Mouse (Mus musculus) hindbrain, embryonic 13.5 days (tissue): Measurements from ENCODE around the gene Zfp385b. TPM values are rescaled to one million over a fixed set of nuclear protein-coding genes. Genes with fewer than 3 reads are reported as not detected.

Experiments used
- ATAC-seq: fragments of 200-750 bp; cut with Nextera tagmentation; 2 replicates; pipeline ENCODE4 v1.8.0; 2017; ENCODE audit warnings: moderate TSS enrichment; ENCODE audit not compliant: low FRiP score
- H3K27ac ChIP-seq: fragments of 300-500 bp; sonication (generic); 2 replicates; pipeline ENCODE4 v1.5.1; 2015; ENCODE audit warnings: inconsistent platforms, mild to moderate bottlenecking, moderate library complexity
- H3K27me3 ChIP-seq: fragments of 300-500 bp; sonication (generic); 2 replicates; pipeline ENCODE4 v1.6.1; 2015; ENCODE audit warnings: mild to moderate bottlenecking, inconsistent platforms
- H3K36me3 ChIP-seq: fragments of 300-500 bp; sonication (generic); 2 replicates; pipeline ENCODE4 v1.6.1; 2015; ENCODE audit warnings: mild to moderate bottlenecking, inconsistent platforms
- H3K4me1 ChIP-seq: fragments of 300-500 bp; sonication (generic); replicated peaks from 2 replicates; pipeline ENCODE4 v1.6.1; 2015; ENCODE audit warnings: inconsistent platforms
- H3K4me2 ChIP-seq: fragments of 300-500 bp; sonication (generic); 2 replicates; pipeline ENCODE4 v1.6.1; 2015; ENCODE audit warnings: inconsistent platforms, mild to moderate bottlenecking, moderate library complexity
- H3K4me3 ChIP-seq: fragments of 300-500 bp; sonication (generic); 2 replicates; pipeline ENCODE4 v1.5.1; 2015; ENCODE audit warnings: mild to moderate bottlenecking, inconsistent platforms
- H3K9ac ChIP-seq: fragments of 300-500 bp; sonication (generic); 2 replicates; pipeline ENCODE4 v1.6.1; 2015; ENCODE audit warnings: mild to moderate bottlenecking, inconsistent platforms
- H3K9me3 ChIP-seq: fragments of 300-500 bp; sonication (generic); 2 replicates; pipeline ENCODE4 v1.6.1; 2016; ENCODE audit warnings: inconsistent platforms
- WGBS: fragments of 180-500 bp; shearing (Covaris S2); methylation state at CpG from one replicate; pipeline ENCODE4 v1.1.7; 2015; 5-methylcytosine and 5-hydroxymethylcytosine counted together
- polyA plus RNA-seq: library from polyadenylated mRNA; unstranded; fragments of >200 nt; fragmentation: Nextera tagmentation; extraction: Ambion mirVana; gene quantifications from 2 replicates; pipeline ENCODE4 v1.2.1, GENCODE M21; 2015

Gene Zfp385b
- polyA plus RNA-seq, 1 experiment from 2014 or later, result 8.1 TPM

- Histone ChIP-seq H3K4me2 (no peak overlapping the region), H3K27me3 (peaks cover 57% of the 10 kb centered on the region), H3K9ac (no peak overlapping the region), H3K9me3 (no peaks in the 10 kb centered on the region), H3K36me3 (no peaks in the 10 kb centered on the region), H3K4me1 (peaks cover 15% of the 10 kb centered on the region), H3K4me3 (no peak overlapping the region), H3K27ac (no peak overlapping the region)
- ATAC-seq, result no peak
- 89% methylated on average over 8 of the region's 8 CpGs for WGBS
Observed at GRCm38 (mm10) chr2:77814896-77815295, 4.5 kb downstream of the Zfp385b start.

DNA sequence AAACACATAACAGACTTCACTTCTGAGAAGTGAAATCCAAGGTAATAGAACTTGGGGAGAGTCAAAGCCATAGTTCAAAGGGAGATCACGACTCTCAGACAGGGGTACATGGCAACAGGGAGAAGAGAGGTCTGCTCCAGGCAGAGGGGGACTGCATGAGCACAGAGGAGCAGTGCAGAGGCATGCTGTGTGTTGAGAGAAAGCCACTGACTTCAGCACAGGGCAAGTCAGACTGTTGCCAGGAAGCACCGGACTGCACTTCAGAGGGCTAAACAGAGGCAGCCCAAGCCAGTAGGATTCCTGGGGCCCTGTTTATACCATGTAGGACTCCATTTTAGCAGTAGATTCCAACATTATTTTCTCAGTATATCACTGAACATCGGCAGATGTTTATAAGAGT, 6.4 kb downstream of the Zfp385b start:
- no peak overlapping the region for H3K9ac ChIP-seq
- WGBS, result 80% methylated on average over 3 of the region's 3 CpGs
- H3K9me3 ChIP-seq, result no peaks in the 10 kb centered on the region
- no peak overlapping the region for H3K27ac ChIP-seq
- no peak for ATAC-seq
- no peaks in the 10 kb centered on the region for H3K36me3 ChIP-seq
- peaks cover 43% of the 10 kb centered on the region for H3K27me3 ChIP-seq
- peaks cover 15% of the 10 kb centered on the region for H3K4me1 ChIP-seq
- H3K4me2 ChIP-seq, result no peak overlapping the region
- no peak overlapping the region for H3K4me3 ChIP-seq

DNA sequence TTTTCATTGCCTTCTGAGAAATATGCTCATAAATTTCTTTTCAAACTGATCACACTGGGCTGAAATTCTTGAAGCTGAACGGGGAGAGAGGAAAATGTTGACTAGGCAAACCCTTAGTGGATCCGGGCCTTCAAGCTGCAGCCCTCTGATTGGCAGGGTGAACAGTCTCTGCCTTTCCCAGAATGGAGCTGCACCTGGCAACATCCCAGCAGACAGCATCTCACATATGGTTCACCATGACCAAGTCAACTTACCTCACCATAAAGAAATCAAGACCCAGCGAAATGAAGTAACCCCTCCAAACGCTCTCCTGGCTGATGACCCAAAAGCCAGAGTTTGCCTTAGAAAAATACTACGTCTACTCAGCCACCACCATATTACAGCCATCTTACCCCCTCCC, 8.7 kb downstream of the Zfp385b start:
- peaks cover 1% of the 10 kb centered on the region; the same call in 1 of the 2 replicates for H3K4me1 ChIP-seq
- no peak overlapping the region for H3K9ac ChIP-seq
- no peak for ATAC-seq
- peaks cover 27% of the 10 kb centered on the region for H3K27me3 ChIP-seq
- H3K27ac ChIP-seq, result no peak overlapping the region
- H3K4me2 ChIP-seq, result no peak overlapping the region
- WGBS, result 94% methylated on average over 5 of the region's 5 CpGs
- H3K4me3 ChIP-seq, result no peak overlapping the region
- H3K36me3 ChIP-seq, result no peaks in the 10 kb centered on the region
- no peaks in the 10 kb centered on the region for H3K9me3 ChIP-seq

DNA sequence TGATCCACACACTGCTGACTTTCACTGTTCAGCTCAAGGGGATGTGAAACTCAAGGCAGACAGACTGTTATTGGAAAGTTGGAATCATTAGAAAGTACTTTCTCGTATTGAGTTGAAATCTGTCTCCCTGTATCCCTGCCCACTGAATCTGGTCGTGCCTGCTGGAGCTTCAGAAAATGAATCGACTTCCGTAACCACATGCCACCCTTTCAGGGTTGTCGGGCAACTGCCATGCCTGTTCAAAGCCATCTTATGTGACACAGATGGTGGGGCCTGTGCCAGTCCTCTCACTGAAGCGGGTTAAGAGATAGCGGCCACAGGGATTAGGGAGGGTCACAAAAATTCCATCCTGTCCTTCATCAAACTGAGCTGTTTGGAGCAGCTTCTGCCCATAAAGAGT, 14.7 kb downstream of the Zfp385b start:
- no peak for ATAC-seq
- Histone ChIP-seq H3K9ac (no peak overlapping the region), H3K4me2 (no peak overlapping the region), H3K4me3 (no peak overlapping the region), H3K27ac (no peak overlapping the region), H3K36me3 (no peaks in the 10 kb centered on the region), H3K4me1 (no peaks in the 10 kb centered on the region), H3K9me3 (no peaks in the 10 kb centered on the region), H3K27me3 (no peaks in the 10 kb centered on the region)
- WGBS, result 88% methylated on average over 7 of the region's 7 CpGs

DNA sequence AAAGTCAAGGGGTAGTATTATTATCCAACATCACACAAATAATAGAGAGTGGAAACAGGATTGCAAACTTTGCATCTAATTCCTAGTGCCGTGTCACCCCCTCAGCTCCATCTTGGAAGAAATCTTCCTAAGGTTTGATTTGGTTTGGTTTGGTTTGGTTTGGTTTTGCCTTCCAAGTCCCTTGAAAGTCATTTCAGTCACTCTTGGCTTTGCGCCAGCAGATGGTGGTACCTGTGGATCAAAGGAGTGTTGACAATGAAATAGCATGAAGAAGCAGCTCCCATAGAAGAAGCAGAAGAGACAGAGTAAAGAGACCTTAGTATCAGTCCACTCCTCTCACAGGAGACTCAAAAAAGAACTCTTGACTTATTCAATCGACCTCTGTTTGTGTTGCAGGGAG, 17.1 kb downstream of the Zfp385b start:
- Histone ChIP-seq H3K4me1 (no peaks in the 10 kb centered on the region), H3K4me2 (no peak overlapping the region), H3K4me3 (no peak overlapping the region), H3K9me3 (no peaks in the 10 kb centered on the region), H3K27me3 (no peaks in the 10 kb centered on the region), H3K36me3 (no peaks in the 10 kb centered on the region), H3K9ac (no peak overlapping the region), H3K27ac (no peak overlapping the region)
- no peak for ATAC-seq
- WGBS, result 89% methylated on average over 3 of the region's 3 CpGs

DNA sequence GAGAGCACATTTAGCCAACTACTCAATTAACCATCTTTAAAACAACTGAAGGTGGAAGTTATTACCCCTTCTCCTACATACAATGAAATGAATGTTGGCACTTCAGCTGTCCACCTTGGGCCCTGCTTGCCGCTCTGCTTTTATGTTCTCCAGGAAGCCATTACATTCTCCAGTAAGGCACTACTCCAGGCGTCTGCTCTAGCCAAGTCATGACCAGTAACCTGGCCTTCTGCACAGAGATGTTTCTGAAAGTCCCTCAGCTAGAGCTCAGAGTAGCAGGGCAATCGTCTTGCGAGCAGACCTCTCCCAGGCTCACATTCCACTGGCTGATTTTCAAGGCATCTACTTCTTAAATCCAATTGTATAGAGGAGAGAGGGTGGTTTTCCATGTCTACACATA, 18.0 kb downstream of the Zfp385b start:
- H3K4me2 ChIP-seq, result no peak overlapping the region
- no peak overlapping the region for H3K4me3 ChIP-seq
- ATAC-seq, result no peak
- H3K9ac ChIP-seq, result no peak overlapping the region
- H3K36me3 ChIP-seq, result no peaks in the 10 kb centered on the region
- H3K9me3 ChIP-seq, result no peaks in the 10 kb centered on the region
- WGBS, result 87% methylated on average over 4 of the region's 4 CpGs
- H3K4me1 ChIP-seq, result no peaks in the 10 kb centered on the region
- H3K27ac ChIP-seq, result no peak overlapping the region
- H3K27me3 ChIP-seq, result no peaks in the 10 kb centered on the region

GRCm38 (mm10) chr2:77801009-77801408, 18.4 kb downstream of the Zfp385b start:
- Histone ChIP-seq H3K4me2 (no peak overlapping the region), H3K4me1 (no peaks in the 10 kb centered on the region), H3K9ac (no peak overlapping the region), H3K27me3 (no peaks in the 10 kb centered on the region), H3K27ac (no peak overlapping the region), H3K36me3 (no peaks in the 10 kb centered on the region), H3K9me3 (no peaks in the 10 kb centered on the region), H3K4me3 (no peak overlapping the region)
- WGBS, result 88% methylated on average over 5 of the region's 5 CpGs
- ATAC-seq, result no peak

DNA sequence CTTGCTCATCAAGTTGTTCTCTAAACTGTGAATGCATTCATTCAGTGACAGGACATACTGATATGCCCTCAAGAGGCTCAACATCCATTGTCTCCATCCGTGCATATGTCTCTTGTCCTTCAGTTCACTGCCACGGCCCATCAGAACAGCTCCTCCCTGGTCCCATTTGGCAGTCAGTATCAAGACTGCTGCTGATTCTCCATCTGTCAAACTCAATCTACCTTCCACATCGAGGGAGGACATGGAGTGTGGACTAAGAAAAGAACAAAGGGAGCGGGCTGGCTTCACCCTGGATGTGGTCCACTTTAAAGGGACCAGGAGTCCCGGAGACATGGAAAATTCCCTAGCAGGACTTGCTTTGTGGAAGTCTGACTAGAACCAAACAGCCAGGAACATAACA, 22.2 kb downstream of the Zfp385b start:
- H3K27ac ChIP-seq, result no peak overlapping the region
- H3K36me3 ChIP-seq, result no peaks in the 10 kb centered on the region
- H3K4me2 ChIP-seq, result no peak overlapping the region
- H3K4me1 ChIP-seq, result no peaks in the 10 kb centered on the region
- H3K9ac ChIP-seq, result no peak overlapping the region
- 72% methylated on average over 5 of the region's 5 CpGs for WGBS
- ATAC-seq, result no peak
- H3K9me3 ChIP-seq, result no peaks in the 10 kb centered on the region
- H3K27me3 ChIP-seq, result no peaks in the 10 kb centered on the region
- H3K4me3 ChIP-seq, result no peak overlapping the region

DNA sequence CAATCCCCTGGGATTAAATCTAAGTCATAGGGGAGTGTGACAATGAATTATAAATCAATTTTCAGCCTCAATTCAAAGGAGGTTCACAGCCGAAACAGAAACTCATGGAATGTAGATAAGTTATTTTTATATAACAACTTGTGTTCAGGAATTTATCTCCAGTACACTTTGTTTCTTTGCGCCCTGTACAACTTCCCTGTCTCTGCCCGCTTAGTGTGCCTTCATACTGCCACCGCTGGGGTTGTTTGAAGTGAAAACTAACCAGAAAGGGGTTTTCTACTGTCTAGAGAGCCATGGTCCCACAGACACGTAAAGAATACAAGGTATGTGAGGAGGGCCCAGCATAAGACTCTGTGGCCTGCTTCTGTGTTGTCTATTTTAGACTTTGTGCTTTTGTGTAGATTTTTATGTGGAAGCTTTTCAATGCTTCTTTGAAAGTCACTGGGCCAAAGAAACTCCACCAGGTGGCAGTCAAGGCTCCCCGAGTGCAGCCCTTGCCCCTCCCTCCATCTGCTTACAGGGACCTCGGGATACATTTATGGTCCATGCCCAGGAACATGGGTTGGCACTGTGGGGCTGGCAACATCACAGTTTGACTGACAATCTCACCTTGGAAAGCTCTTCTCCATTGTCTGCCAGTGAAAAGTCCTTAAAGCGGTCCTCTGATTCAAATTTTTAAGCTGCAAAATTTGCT, 23.4 kb downstream of the Zfp385b start:
- H3K36me3 ChIP-seq, result no peaks in the 10 kb centered on the region
- no peaks in the 10 kb centered on the region for H3K4me1 ChIP-seq
- no peak overlapping the region for H3K27ac ChIP-seq
- WGBS, result 70% methylated on average over 8 of the region's 8 CpGs
- no peak overlapping the region for H3K9ac ChIP-seq
- H3K9me3 ChIP-seq, result no peaks in the 10 kb centered on the region
- no peak for ATAC-seq
- H3K27me3 ChIP-seq, result no peaks in the 10 kb centered on the region
- no peak overlapping the region for H3K4me3 ChIP-seq
- no peak overlapping the region for H3K4me2 ChIP-seq

DNA sequence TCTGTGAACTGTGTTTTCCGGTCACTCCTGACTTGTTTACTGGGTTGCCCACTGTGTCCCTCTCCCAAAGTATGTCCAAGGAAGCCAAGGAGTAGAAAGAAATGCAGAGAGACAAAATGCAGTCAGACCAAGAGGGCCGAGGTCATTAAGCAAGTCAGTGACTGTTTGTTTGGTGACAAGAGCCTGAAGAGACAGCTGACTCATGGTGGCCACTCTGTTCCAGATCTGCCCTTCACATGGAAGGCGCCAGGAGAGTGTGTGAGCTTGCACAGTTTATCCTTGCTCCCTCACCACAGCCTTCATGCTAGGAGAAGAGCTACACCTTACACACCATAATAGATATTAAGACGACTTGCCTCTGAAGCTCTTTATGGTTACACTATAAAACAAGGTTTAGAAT, 28.6 kb downstream of the Zfp385b start:
- WGBS, result 86% methylated on average over 4 of the region's 4 CpGs
- Histone ChIP-seq H3K4me3 (no peak overlapping the region), H3K9me3 (no peaks in the 10 kb centered on the region), H3K9ac (no peak overlapping the region), H3K4me2 (no peak overlapping the region), H3K27me3 (no peaks in the 10 kb centered on the region), H3K36me3 (no peaks in the 10 kb centered on the region), H3K27ac (0 out of 2 replicates have a peak overlapping the region, but pooled peaks have one; percentile 44), H3K4me1 (0 out of 2 replicates have a peak, but pooled peaks cover 7% of the 10 kb centered on the region)
- ATAC-seq, result no peak

DNA sequence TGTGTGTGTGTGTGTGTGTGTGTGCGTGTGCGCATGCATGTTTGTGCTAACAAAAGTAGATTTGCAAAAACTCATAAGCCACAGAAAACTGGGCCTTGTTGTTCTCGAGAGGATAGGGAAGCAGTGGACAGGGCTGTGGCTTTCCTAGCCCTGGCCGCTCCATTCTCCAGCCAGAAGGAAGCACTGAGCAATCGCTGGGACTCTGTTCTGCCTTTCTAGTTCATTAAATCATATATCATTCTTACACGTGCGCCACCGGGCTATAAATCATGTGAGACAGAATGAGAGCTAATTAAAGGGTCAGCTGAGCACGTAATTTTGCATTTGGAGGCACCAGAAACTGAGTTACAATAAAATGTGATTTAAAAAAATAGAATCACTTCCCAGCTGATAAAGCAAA, 29.1 kb downstream of the Zfp385b start:
- Histone ChIP-seq H3K4me3 (no peak overlapping the region), H3K27me3 (no peaks in the 10 kb centered on the region), H3K9ac (no peak overlapping the region), H3K27ac (no peak overlapping the region), H3K9me3 (no peaks in the 10 kb centered on the region), H3K4me1 (0 out of 2 replicates have a peak, but pooled peaks cover 7% of the 10 kb centered on the region), H3K36me3 (no peaks in the 10 kb centered on the region), H3K4me2 (no peak overlapping the region)
- 57% methylated on average over 9 of the region's 9 CpGs for WGBS
- ATAC-seq, result no peak

DNA sequence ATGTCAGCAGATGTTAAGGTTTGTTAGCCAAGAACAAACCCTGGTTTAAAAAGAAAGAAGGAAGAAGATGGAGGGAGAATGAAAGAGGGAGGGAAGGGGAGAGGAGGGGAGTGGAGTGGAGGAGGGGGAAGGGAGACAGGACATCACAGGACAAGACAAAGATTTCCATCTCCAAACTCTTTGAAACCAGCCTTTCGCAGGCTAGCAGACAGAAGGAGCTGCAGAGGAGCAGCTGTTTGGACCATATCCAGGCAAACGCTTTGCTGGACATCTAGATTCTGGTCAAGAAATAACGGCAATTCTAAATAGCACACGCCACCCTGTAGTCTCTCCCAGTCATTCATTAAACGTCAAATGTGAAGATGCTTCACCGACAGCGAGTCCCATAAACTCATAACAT, 38.0 kb downstream of the Zfp385b start:
- H3K36me3 ChIP-seq, result no peaks in the 10 kb centered on the region
- peaks cover 6% of the 10 kb centered on the region; the same call in 1 of the 2 replicates for H3K4me1 ChIP-seq
- ATAC-seq, result no peak
- no peaks in the 10 kb centered on the region for H3K27me3 ChIP-seq
- H3K9me3 ChIP-seq, result no peaks in the 10 kb centered on the region
- H3K4me3 ChIP-seq, result no peak overlapping the region
- WGBS, result 83% methylated on average over 7 of the region's 7 CpGs
- no peak overlapping the region for H3K27ac ChIP-seq
- H3K9ac ChIP-seq, result no peak overlapping the region
- no peak overlapping the region for H3K4me2 ChIP-seq

- no peak overlapping the region for H3K4me2 ChIP-seq
- WGBS, result 34% methylated on average over 6 of the region's 6 CpGs
- ATAC-seq, result no peak
Observed at GRCm38 (mm10) chr2:77777781-77778180, 41.7 kb downstream of the Zfp385b start.

More at GRCm38 (mm10) chr2:77777781-77778180, 41.7 kb downstream of the Zfp385b start:
- no peaks in the 10 kb centered on the region for H3K9me3 ChIP-seq
- peaks cover 6% of the 10 kb centered on the region; the same call in 1 of the 2 replicates for H3K4me1 ChIP-seq
- no peak overlapping the region for H3K27ac ChIP-seq
- no peaks in the 10 kb centered on the region for H3K36me3 ChIP-seq
- no peak overlapping the region for H3K9ac ChIP-seq
- no peak overlapping the region for H3K4me3 ChIP-seq
- no peaks in the 10 kb centered on the region for H3K27me3 ChIP-seq
